Mouse (Mus musculus) bone marrow, adult 2 months (tissue): Measurements from ENCODE around the gene Tango6. TPM values are rescaled to one million over a fixed set of nuclear protein-coding genes. Genes with fewer than 3 reads are reported as not detected.

Source experiments
- H3K27ac ChIP-seq: fragments of 200-500 bp; 2 replicates; pipeline ENCODE4 v1.5.1; 2012; ENCODE audit warnings: low read depth, mild to moderate bottlenecking, control low read depth, inconsistent platforms, low read length; ENCODE audit not compliant: control insufficient read depth, poor library complexity, insufficient read depth
- H3K4me1 ChIP-seq: fragments of 200-500 bp; 2 replicates; pipeline ENCODE4 v1.6.1; 2011; ENCODE audit warnings: low read length; ENCODE audit not compliant: control insufficient read depth, insufficient read depth
- H3K4me3 ChIP-seq: fragments of 200-500 bp; replicated peaks from 2 replicates; pipeline ENCODE3; 2011; ENCODE audit warnings: mild to moderate bottlenecking, low read depth, low read length, control low read depth; ENCODE audit not compliant: control insufficient read depth
- CTCF ChIP-seq: fragments of 200-500 bp; IDR thresholded peaks from 2 replicates; pipeline ENCODE4 v1.5.1; 2011; ENCODE audit warnings: low read length, control low read depth; ENCODE audit not compliant: control insufficient read depth, insufficient read depth
- POLR2A ChIP-seq: fragments of 200-500 bp; IDR thresholded peaks from 2 replicates; pipeline ENCODE4 v1.6.1; 2011; ENCODE audit warnings: low read depth, mild to moderate bottlenecking, control low read depth, low read length, borderline replicate concordance; ENCODE audit not compliant: control insufficient read depth
- WGBS: fragments of 180-500 bp; shearing (Covaris S2); methylation state at CpG from one replicate; pipeline ENCODE4 v1.1.7; 2018; 5-methylcytosine and 5-hydroxymethylcytosine counted together
- polyA plus RNA-seq: library from polyadenylated mRNA; stranded (reverse); fragments of >200 nt; gene quantifications from 2 replicates; pipeline ENCODE4 v1.2.4, GENCODE M21; 2011; ENCODE audit warnings: low replicate concordance; ENCODE audit not compliant: missing spikeins, insufficient read depth, insufficient read length

The Tango6 gene
- polyA plus RNA-seq, 1 experiment, result 3.2 TPM

GRCm38 (mm10) chr8:106674894-106675293 is 8.0 kb upstream of the Tango6 start:
- TF ChIP-seq POLR2A (no peak), CTCF (no peak)
- Histone ChIP-seq H3K27ac (no peak overlapping the region), H3K4me1 (no peaks in the 10 kb centered on the region), H3K4me3 (no peak overlapping the region)
- WGBS, result 69% methylated on average over 8 of the region's 8 CpGs

DNA sequence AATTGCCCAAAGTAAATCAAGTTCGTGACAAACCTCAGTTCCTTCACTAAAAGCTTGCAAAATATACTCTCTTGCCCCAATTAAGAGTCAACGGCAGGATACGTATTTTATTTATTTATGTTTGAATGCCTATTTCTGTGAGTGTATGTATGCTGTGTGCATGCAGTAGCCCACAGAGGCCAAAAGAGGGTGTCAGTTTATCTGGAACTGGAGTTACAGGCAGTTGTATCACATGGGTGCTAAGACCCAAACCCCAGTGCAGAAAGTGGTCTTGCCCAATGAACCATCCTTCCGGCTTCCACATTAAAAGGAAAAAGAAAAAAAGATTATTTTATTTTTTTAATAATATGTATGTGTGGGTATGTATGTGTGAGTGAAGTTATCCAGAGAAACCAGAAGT is 1.5 kb downstream of the Tango6 start:
- no peak for TF ChIP-seq CTCF
- TF ChIP-seq POLR2A, result no peak

GRCm38 (mm10) chr8:106687479-106687878 is 4.6 kb downstream of the Tango6 start:
- H3K4me1 ChIP-seq, result peaks cover 2% of the 10 kb centered on the region; the same call in 1 of the 2 replicates
- H3K4me3 ChIP-seq, result no peak overlapping the region
- no peak for TF ChIP-seq POLR2A
- peak; percentile 38; the same call in 1 of the 2 replicates for TF ChIP-seq CTCF
- H3K27ac ChIP-seq, result no peak overlapping the region
- WGBS, result under 1% methylated on average over 4 of the region's 4 CpGs

More for the DNA sequence above, 1.5 kb downstream of the Tango6 start:
- no peak overlapping the region for H3K4me3 ChIP-seq
- WGBS, result 88% methylated on average over 4 of the region's 4 CpGs
- no peak overlapping the region for H3K27ac ChIP-seq
- H3K4me1 ChIP-seq, result peaks cover 2% of the 10 kb centered on the region; the same call in 1 of the 2 replicates

GRCm38 (mm10) chr8:106697748-106698248 is 14.9 kb downstream of the Tango6 start:
- 85% methylated on average over 3 of the region's 3 CpGs for WGBS
- TF ChIP-seq CTCF, result no peak
- TF ChIP-seq POLR2A, result no peak
- no peaks in the 10 kb centered on the region; the same call in 1 of the 2 replicates for H3K4me1 ChIP-seq

DNA sequence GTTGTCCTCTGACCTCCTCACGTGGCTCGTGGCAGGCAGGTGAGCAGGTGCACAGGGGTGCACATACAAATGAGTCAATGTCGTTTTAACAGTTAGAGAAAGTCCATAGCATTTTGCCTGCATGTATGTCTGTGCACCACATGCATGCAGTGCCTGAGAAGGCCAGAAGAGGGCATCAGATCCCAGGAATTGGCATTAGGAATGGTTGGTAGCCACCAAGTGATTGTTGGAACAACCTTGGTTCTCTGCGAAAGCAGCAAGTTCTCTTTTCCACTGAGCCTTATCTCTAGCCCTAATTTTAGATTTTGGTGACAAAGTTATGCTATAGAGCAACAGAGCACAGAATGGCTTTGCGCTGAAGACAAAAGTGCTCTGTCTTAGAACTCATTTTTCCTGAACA is 16.7 kb downstream of the Tango6 start:
- WGBS, result 61% methylated on average over 5 of the region's 5 CpGs
- Histone ChIP-seq H3K4me1 (peaks cover 1% of the 10 kb centered on the region; the same call in 1 of the 2 replicates), H3K4me3 (no peak overlapping the region), H3K27ac (no peak overlapping the region)
- peak; percentile 69 for TF ChIP-seq CTCF
- no peak for TF ChIP-seq POLR2A

More at GRCm38 (mm10) chr8:106697748-106698248, 14.9 kb downstream of the Tango6 start:
- H3K27ac ChIP-seq, result no peak overlapping the region
- H3K4me3 ChIP-seq, result no peak overlapping the region

- 77% methylated on average over 6 of the region's 6 CpGs for WGBS
- Histone ChIP-seq H3K27ac (peak overlapping the region; percentile 38; the same call in 1 of the 2 replicates), H3K4me3 (no peak overlapping the region), H3K4me1 (peaks cover 1% of the 10 kb centered on the region; the same call in 1 of the 2 replicates)
- TF ChIP-seq POLR2A (no peak), CTCF (no peak)
Measured at GRCm38 (mm10) chr8:106700131-106700530, 17.3 kb downstream of the Tango6 start.

GRCm38 (mm10) chr8:106701360-106701759 is 18.5 kb downstream of the Tango6 start:
- WGBS, result 9% methylated on average over 3 of the region's 3 CpGs
- TF ChIP-seq POLR2A, result no peak
- no peak for TF ChIP-seq CTCF
- peaks cover 1% of the 10 kb centered on the region; the same call in 1 of the 2 replicates for H3K4me1 ChIP-seq
- H3K27ac ChIP-seq, result peak overlapping the region; percentile 59; the same call in 1 of the 2 replicates
- no peak overlapping the region for H3K4me3 ChIP-seq

- no peak overlapping the region for H3K27ac ChIP-seq
- 78% methylated on average over 9 of the region's 9 CpGs for WGBS
Measured at GRCm38 (mm10) chr8:106704199-106704900, 21.5 kb downstream of the Tango6 start.

More at GRCm38 (mm10) chr8:106704199-106704900, 21.5 kb downstream of the Tango6 start:
- TF ChIP-seq POLR2A, result no peak
- TF ChIP-seq CTCF, result no peak
- H3K4me1 ChIP-seq, result peaks cover 1% of the 10 kb centered on the region; the same call in 1 of the 2 replicates
- H3K4me3 ChIP-seq, result no peak overlapping the region
